In genomic region chr3:89401329-89401728, GRCm38 (mm10) we compare ENCODE assay signal across 25 mouse cellular contexts. TPM values are rescaled to one million over a fixed set of nuclear protein-coding genes. Genes with fewer than 3 reads are reported as not detected.
DNase-seq lines count a peak whose midpoint lies in the region; ATAC-seq and TF ChIP-seq lines count a peak whose summit lies in the region.
"Had no signal": no experiment of that assay in that cellular context is flagged by ENCODE, and none has a peak within 500 bp of the region (broad histone marks: within the 10 kb centered on the region; RNA-seq: fewer than 3 reads in every experiment).

No protein-coding gene starts in this region.

- no peaks in the 10 kb centered on the region for H3K9me3 ChIP-seq in intestine, postnatal 0 days (ENCODE audit: control insufficient read depth)
- H3K9me3 ChIP-seq in intestine, embryonic 16.5 days (ENCODE audit: control insufficient read depth, low read length), result no peaks in the 10 kb centered on the region
- H3K9me3 ChIP-seq in midbrain, embryonic 11.5 days (ENCODE audit: control insufficient read depth, low read length), result no peaks in the 10 kb centered on the region
- H3K9me3 ChIP-seq in midbrain, embryonic 10.5 days (replicated peaks), result no peaks in the 10 kb centered on the region
- H3K9me3 ChIP-seq: G1E had no signal

- no peak overlapping the region for H3K4me2 ChIP-seq in intestine, postnatal 0 days (replicated peaks; ENCODE audit: low read depth)
- no peak overlapping the region for H3K4me2 ChIP-seq in intestine, embryonic 16.5 days (ENCODE audit: low read depth, low read length)
- no peak overlapping the region for H3K4me2 ChIP-seq in midbrain, embryonic 11.5 days
- H3K4me2 ChIP-seq in myocyte (ENCODE audit: low read depth), result no peak overlapping the region

- no peak for TF ChIP-seq POLR2A in myocyte (IDR thresholded peaks at IDR 0.05; ENCODE audit: insufficient read length, low read depth)

- H3K36me3 ChIP-seq in intestine, postnatal 0 days (ENCODE audit: control insufficient read depth, insufficient read depth), result peaks cover 40% of the 10 kb centered on the region
- H3K36me3 ChIP-seq in intestine, embryonic 16.5 days (ENCODE audit: control insufficient read depth, insufficient read depth, low read length), result peaks cover 11% of the 10 kb centered on the region; the same call in 1 of the 2 replicates
- peaks cover 3% of the 10 kb centered on the region; the same call in 1 of the 2 replicates for H3K36me3 ChIP-seq in midbrain, embryonic 11.5 days (ENCODE audit: control insufficient read depth, insufficient read depth, low read length)
- H3K36me3 ChIP-seq in midbrain, embryonic 10.5 days, result peaks cover 48% of the 10 kb centered on the region
- peaks cover 4% of the 10 kb centered on the region for H3K36me3 ChIP-seq in myocyte (ENCODE audit: control insufficient read depth, insufficient read depth)

- no peaks in the 10 kb centered on the region for H3K27me3 ChIP-seq in intestine, postnatal 0 days (replicated peaks; ENCODE audit: control insufficient read depth, insufficient read depth, low read length)
- H3K27me3 ChIP-seq in intestine, embryonic 16.5 days (replicated peaks; ENCODE audit: control insufficient read depth, insufficient read depth, low read length), result no peaks in the 10 kb centered on the region
- no peaks in the 10 kb centered on the region for H3K27me3 ChIP-seq in midbrain, embryonic 11.5 days (ENCODE audit: control insufficient read depth, insufficient read depth, low read length)
- no peaks in the 10 kb centered on the region; the same call in 1 of the 2 replicates for H3K27me3 ChIP-seq in midbrain, embryonic 10.5 days (ENCODE audit: low read depth, poor library complexity, severe bottlenecking)
- H3K27me3 ChIP-seq in myocyte (ENCODE audit: control insufficient read depth, insufficient read depth, insufficient read length), result no peaks in the 10 kb centered on the region
- H3K27me3 ChIP-seq: CH12.LX, Patski had no signal

- no peaks in the 10 kb centered on the region for H3K79me2 ChIP-seq in myocyte (ENCODE audit: control insufficient read depth, insufficient read depth)

- no peak overlapping the region for H3ac ChIP-seq in myocyte (ENCODE audit: control insufficient read depth, insufficient read length)

- no peak for TF ChIP-seq CTCF in intestine, postnatal 0 days (IDR thresholded peaks at IDR 0.05; ENCODE audit: low read depth)

- no peak overlapping the region for H3K4me3 ChIP-seq in intestine, postnatal 0 days (ENCODE audit: low read depth, low read length)
- no peak overlapping the region for H3K4me3 ChIP-seq in intestine, embryonic 16.5 days (ENCODE audit: low read length)
- no peak overlapping the region for H3K4me3 ChIP-seq in midbrain, embryonic 11.5 days (ENCODE audit: low read depth, low read length)
- no peak overlapping the region for H3K4me3 ChIP-seq in midbrain, embryonic 10.5 days
- H3K4me3 ChIP-seq in myocyte, result no peak overlapping the region

- no peak overlapping the region for H3K9ac ChIP-seq in intestine, postnatal 0 days (ENCODE audit: low read depth, low read length)
- H3K9ac ChIP-seq in intestine, embryonic 16.5 days (ENCODE audit: low read depth, low read length), result no peak overlapping the region
- no peak overlapping the region for H3K9ac ChIP-seq in midbrain, embryonic 11.5 days (ENCODE audit: low read length)

- peak; percentile 61 for DNase-seq in midbrain, embryonic 11.5 days (ENCODE audit: low spot score, missing footprints)
- no peak for DNase-seq in midbrain, embryonic 10.5 days (ENCODE audit: low spot score)
- DNase-seq: adrenal gland, adult 2 months; adrenal gland, adult 8-10 months; adrenal gland, postnatal 10 days; adrenal gland, postnatal 14 days; adrenal gland, postnatal 25 days; adrenal gland, postnatal 36 days; B cell, adult 2 months; cerebellum, adult 11 months; cerebellum, adult 11-12 months; cerebellum, adult 18-20 months had no signal

- ATAC-seq in intestine, postnatal 0 days, result peak; percentile 24; the same call in 1 of the 2 replicates
- ATAC-seq in intestine, embryonic 16.5 days, result no peak
- no peak for ATAC-seq in midbrain, embryonic 11.5 days (ENCODE audit: low FRiP score)
- ATAC-seq in granulocyte monocyte progenitor cell, adult 5-6 weeks (replicated peaks; ENCODE audit: poor library complexity, severe bottlenecking), result no peak
- ATAC-seq: activated CD4-positive, CD25-positive, alpha-beta regulatory T cell, adult 4 months; CD4-positive, CD25-positive, alpha-beta regulatory T cell, adult 4 months; Patski had no signal

- WGBS in intestine, postnatal 0 days, result 72% methylated on average over 7 of the region's 7 CpGs
- WGBS in intestine, embryonic 16.5 days, result 87% methylated on average over 7 of the region's 7 CpGs
- WGBS in midbrain, embryonic 11.5 days, result 89% methylated on average over 7 of the region's 7 CpGs
- WGBS in midbrain, embryonic 10.5 days, result 93% methylated on average over 7 of the region's 7 CpGs

- no peaks in the 10 kb centered on the region for H3K4me1 ChIP-seq in intestine, postnatal 0 days (replicated peaks; ENCODE audit: control insufficient read depth, insufficient read depth, low read length)
- H3K4me1 ChIP-seq in intestine, embryonic 16.5 days (ENCODE audit: control insufficient read depth, insufficient read depth, low read length), result peaks cover 6% of the 10 kb centered on the region
- no peaks in the 10 kb centered on the region for H3K4me1 ChIP-seq in midbrain, embryonic 11.5 days (ENCODE audit: control insufficient read depth, insufficient read depth, low read length)
- peaks cover 12% of the 10 kb centered on the region for H3K4me1 ChIP-seq in midbrain, embryonic 10.5 days

- H3K27ac ChIP-seq in intestine, postnatal 0 days (ENCODE audit: low read depth, low read length), result peak overlapping the region; percentile 54
- no peak overlapping the region for H3K27ac ChIP-seq in intestine, embryonic 16.5 days (ENCODE audit: low read length)
- H3K27ac ChIP-seq in midbrain, embryonic 11.5 days (ENCODE audit: low read depth, low read length), result no peak overlapping the region
- no peak overlapping the region for H3K27ac ChIP-seq in midbrain, embryonic 10.5 days (replicated peaks)

TF ChIP-seq in myocyte, 11 proteins besides CTCF, POLR2A, EP300 and RAD21:
- no peak for TF ChIP-seq MYOG (IDR thresholded peaks at IDR 0.05; ENCODE audit: control insufficient read depth in 1 of 3, insufficient read depth in 1 of 3, insufficient read length in 2 of 3, low read depth in 2 of 3)
- TF ChIP-seq E2F4 (IDR thresholded peaks at IDR 0.05; ENCODE audit: insufficient read depth), result no peak
- peak; percentile 69 for TF ChIP-seq POLR2AphosphoS2 (IDR thresholded peaks at IDR 0.05; ENCODE audit: insufficient read length, low read depth)

RNA-seq across cellular contexts. Expression of gene Lenep, which starts 1.3 kb away (rescaled TPM):
- polyA plus RNA-seq in intestine, postnatal 0 days (2015; fragmentation: Nextera tagmentation; extraction: Ambion mirVana), result not detected in 2 replicates
- polyA plus RNA-seq in intestine, embryonic 16.5 days (2015; fragmentation: Nextera tagmentation; extraction: Ambion mirVana), result not detected in 2 replicates
- 0.52 TPM in 1 of 2 replicates, not detected in the other for polyA plus RNA-seq in midbrain, embryonic 11.5 days (2014; fragmentation: Nextera tagmentation; extraction: Ambion mirVana)
- polyA plus RNA-seq in midbrain, embryonic 10.5 days (2016; fragmentation: Nextera tagmentation; extraction: Ambion mirVana), result 0.68 and 1.2 TPM in 2 replicates
- not detected for polyA plus RNA-seq in myocyte (2012; fragmentation: generic; extraction: Trizol)
- total RNA-seq in granulocyte monocyte progenitor cell, adult 5-6 weeks (2014; fragmentation: Nextera tagmentation), result 0.64 and 2.1 TPM in 2 replicates
- total RNA-seq in granulocyte monocyte progenitor cell, adult 5-6 weeks (2017), result not detected in 2 replicates
- total RNA-seq: adrenal gland, postnatal 14 days; adrenal gland, postnatal 25 days; adrenal gland, postnatal 4 days; CH12.LX; ES-E14; MEL had no signal
- polyA plus RNA-seq: C2C12, Patski had no signal

RNA-seq across cellular contexts. Expression of gene Zbtb7b, which starts 6.8 kb away (rescaled TPM):
- polyA plus RNA-seq in intestine, postnatal 0 days (2015; fragmentation: Nextera tagmentation; extraction: Ambion mirVana), result 14.3 and 20.8 TPM in 2 replicates
- 10.0 and 11.3 TPM in 2 replicates for polyA plus RNA-seq in intestine, embryonic 16.5 days (2015; fragmentation: Nextera tagmentation; extraction: Ambion mirVana)
- polyA plus RNA-seq in midbrain, embryonic 11.5 days (2014; fragmentation: Nextera tagmentation; extraction: Ambion mirVana), result 0.27 and 0.32 TPM in 2 replicates
- polyA plus RNA-seq in midbrain, embryonic 10.5 days (2016; fragmentation: Nextera tagmentation; extraction: Ambion mirVana), result 0.39 and 0.83 TPM in 2 replicates
- 47.0 TPM for polyA plus RNA-seq in myocyte (2012; fragmentation: generic; extraction: Trizol)
- total RNA-seq in granulocyte monocyte progenitor cell, adult 5-6 weeks (2014; fragmentation: Nextera tagmentation), result 8.5 and 18.6 TPM in 2 replicates
- total RNA-seq in granulocyte monocyte progenitor cell, adult 5-6 weeks (2017), result 7.5 and 14.0 TPM in 2 replicates

RNA-seq across cellular contexts. Expression of gene Flad1, which starts 10.3 kb away (rescaled TPM):
- 29.2 and 32.1 TPM in 2 replicates for polyA plus RNA-seq in intestine, postnatal 0 days (2015; fragmentation: Nextera tagmentation; extraction: Ambion mirVana)
- polyA plus RNA-seq in intestine, embryonic 16.5 days (2015; fragmentation: Nextera tagmentation; extraction: Ambion mirVana), result 44.5 and 53.2 TPM in 2 replicates
- polyA plus RNA-seq in midbrain, embryonic 11.5 days (2014; fragmentation: Nextera tagmentation; extraction: Ambion mirVana), result 25.0 and 25.4 TPM in 2 replicates
- polyA plus RNA-seq in midbrain, embryonic 10.5 days (2016; fragmentation: Nextera tagmentation; extraction: Ambion mirVana), result 27.9 and 34.2 TPM in 2 replicates
- polyA plus RNA-seq in myocyte (2012; fragmentation: generic; extraction: Trizol), result 19.8 TPM
- 27.5 and 41.7 TPM in 2 replicates for total RNA-seq in granulocyte monocyte progenitor cell, adult 5-6 weeks (2014; fragmentation: Nextera tagmentation)
- total RNA-seq in granulocyte monocyte progenitor cell, adult 5-6 weeks (2017), result 15.3 and 16.2 TPM in 2 replicates

RNA-seq across cellular contexts. Expression of gene Cks1b, which starts 16.9 kb away (rescaled TPM):
- polyA plus RNA-seq in intestine, postnatal 0 days (2015; fragmentation: Nextera tagmentation; extraction: Ambion mirVana), result 106 and 118 TPM in 2 replicates
- 269 and 311 TPM in 2 replicates for polyA plus RNA-seq in intestine, embryonic 16.5 days (2015; fragmentation: Nextera tagmentation; extraction: Ambion mirVana)
- 420 and 441 TPM in 2 replicates for polyA plus RNA-seq in midbrain, embryonic 11.5 days (2014; fragmentation: Nextera tagmentation; extraction: Ambion mirVana)
- 540 and 645 TPM in 2 replicates for polyA plus RNA-seq in midbrain, embryonic 10.5 days (2016; fragmentation: Nextera tagmentation; extraction: Ambion mirVana)
- polyA plus RNA-seq in myocyte (2012; fragmentation: generic; extraction: Trizol), result 113 TPM
- total RNA-seq in granulocyte monocyte progenitor cell, adult 5-6 weeks (2014; fragmentation: Nextera tagmentation), result 178 and 260 TPM in 2 replicates
- total RNA-seq in granulocyte monocyte progenitor cell, adult 5-6 weeks (2017), result 194 and 212 TPM in 2 replicates

RNA-seq across cellular contexts. Expression of gene Shc1, which starts 16.9 kb away (rescaled TPM):
- 43.4 and 48.6 TPM in 2 replicates for polyA plus RNA-seq in intestine, postnatal 0 days (2015; fragmentation: Nextera tagmentation; extraction: Ambion mirVana)
- polyA plus RNA-seq in intestine, embryonic 16.5 days (2015; fragmentation: Nextera tagmentation; extraction: Ambion mirVana), result 85.4 and 89.1 TPM in 2 replicates
- 23.4 and 26.2 TPM in 2 replicates for polyA plus RNA-seq in midbrain, embryonic 11.5 days (2014; fragmentation: Nextera tagmentation; extraction: Ambion mirVana)
- 51.8 TPM in 2 replicates for polyA plus RNA-seq in midbrain, embryonic 10.5 days (2016; fragmentation: Nextera tagmentation; extraction: Ambion mirVana)
- polyA plus RNA-seq in myocyte (2012; fragmentation: generic; extraction: Trizol), result 95.5 TPM
- 51.2 and 75.8 TPM in 2 replicates for total RNA-seq in granulocyte monocyte progenitor cell, adult 5-6 weeks (2014; fragmentation: Nextera tagmentation)
- 37.7 and 49.1 TPM in 2 replicates for total RNA-seq in granulocyte monocyte progenitor cell, adult 5-6 weeks (2017)
